Mouse (Mus musculus): Measurements from ENCODE around the gene Acot12. TPM values are rescaled to one million over a fixed set of nuclear protein-coding genes. Genes with fewer than 3 reads are reported as not detected.
"Not testable (repeated sequence)": the region's sequence is repeated elsewhere in the genome, so short reads cannot be mapped to it uniquely, and the experiment has no call there.

The Acot12 gene
- polyA plus RNA-seq, 1 experiment from 2014 or later, result 0.07 TPM

GRCm38 (mm10) chr13:91754762-91755161 lies 13.4 kb downstream of the Acot12 start:
- no peaks in the 10 kb centered on the region for H3K36me3 ChIP-seq (ENCODE audit: insufficient read depth, low read length)
- H3K4me3 ChIP-seq (ENCODE audit: low read length), result no peak overlapping the region
- no peaks in the 10 kb centered on the region for H3K4me1 ChIP-seq (ENCODE audit: insufficient read depth, low read length)
- no peaks in the 10 kb centered on the region for H3K9me3 ChIP-seq (ENCODE audit: low read length)
- H3K9ac ChIP-seq (replicated peaks; ENCODE audit: low read length), result no peak overlapping the region
- no peaks in the 10 kb centered on the region for H3K27me3 ChIP-seq (ENCODE audit: insufficient read depth, low read length)
- H3K4me2 ChIP-seq (replicated peaks; ENCODE audit: low read depth, low read length), result no peak overlapping the region
- no peak for ATAC-seq (ENCODE audit: low FRiP score, low TSS enrichment)
- no peak overlapping the region for H3K27ac ChIP-seq (ENCODE audit: low read length)

GRCm38 (mm10) chr13:91756230-91756629 lies 14.9 kb downstream of the Acot12 start:
- no peak for ATAC-seq (ENCODE audit: low FRiP score, low TSS enrichment)
- no peaks in the 10 kb centered on the region for H3K9me3 ChIP-seq (ENCODE audit: low read length)
- no peak overlapping the region for H3K4me3 ChIP-seq (ENCODE audit: low read length)
- no peak overlapping the region for H3K27ac ChIP-seq (ENCODE audit: low read length)
- WGBS, result 80% methylated on average over 4 of the region's 4 CpGs
- no peaks in the 10 kb centered on the region for H3K27me3 ChIP-seq (ENCODE audit: insufficient read depth, low read length)
- no peak overlapping the region for H3K9ac ChIP-seq (replicated peaks; ENCODE audit: low read length)
- no peaks in the 10 kb centered on the region for H3K36me3 ChIP-seq (ENCODE audit: insufficient read depth, low read length)
- H3K4me1 ChIP-seq (ENCODE audit: insufficient read depth, low read length), result no peaks in the 10 kb centered on the region
- H3K4me2 ChIP-seq (replicated peaks; ENCODE audit: low read depth, low read length), result no peak overlapping the region

- 64% methylated on average over 7 of the region's 7 CpGs for WGBS
- Histone ChIP-seq H3K27ac (ENCODE audit: low read length) (no peak overlapping the region), H3K27me3 (ENCODE audit: insufficient read depth, low read length) (no peaks in the 10 kb centered on the region), H3K4me2 (replicated peaks; ENCODE audit: low read depth, low read length) (no peak overlapping the region), H3K4me3 (ENCODE audit: low read length) (no peak overlapping the region), H3K9me3 (ENCODE audit: low read length) (no peaks in the 10 kb centered on the region), H3K4me1 (ENCODE audit: insufficient read depth, low read length) (no peaks in the 10 kb centered on the region), H3K9ac (replicated peaks; ENCODE audit: low read length) (no peak overlapping the region), H3K36me3 (ENCODE audit: insufficient read depth, low read length) (no peaks in the 10 kb centered on the region)
- no peak for ATAC-seq (ENCODE audit: low FRiP score, low TSS enrichment)
Measured at GRCm38 (mm10) chr13:91758316-91759048, 17.2 kb downstream of the Acot12 start.

- no peak overlapping the region for H3K9ac ChIP-seq (replicated peaks; ENCODE audit: low read length)
- no peak overlapping the region for H3K27ac ChIP-seq (ENCODE audit: low read length)
- WGBS, result 42% methylated on average over 8 of the region's 8 CpGs
- no peaks in the 10 kb centered on the region for H3K9me3 ChIP-seq (ENCODE audit: low read length)
- no peak overlapping the region for H3K4me2 ChIP-seq (replicated peaks; ENCODE audit: low read depth, low read length)
- H3K36me3 ChIP-seq (ENCODE audit: insufficient read depth, low read length), result no peaks in the 10 kb centered on the region
- ATAC-seq (ENCODE audit: low FRiP score, low TSS enrichment), result no peak
- no peak overlapping the region for H3K4me3 ChIP-seq (ENCODE audit: low read length)
- H3K27me3 ChIP-seq (ENCODE audit: insufficient read depth, low read length), result no peaks in the 10 kb centered on the region
- no peaks in the 10 kb centered on the region for H3K4me1 ChIP-seq (ENCODE audit: insufficient read depth, low read length)
Measured at GRCm38 (mm10) chr13:91759791-91760190, 18.5 kb downstream of the Acot12 start.

GRCm38 (mm10) chr13:91760302-91761050 lies 19.2 kb downstream of the Acot12 start:
- Histone ChIP-seq H3K9ac (replicated peaks; ENCODE audit: low read length) (no peak overlapping the region), H3K4me2 (replicated peaks; ENCODE audit: low read depth, low read length) (no peak overlapping the region), H3K9me3 (ENCODE audit: low read length) (no peaks in the 10 kb centered on the region), H3K4me1 (ENCODE audit: insufficient read depth, low read length) (no peaks in the 10 kb centered on the region), H3K27me3 (ENCODE audit: insufficient read depth, low read length) (no peaks in the 10 kb centered on the region), H3K36me3 (ENCODE audit: insufficient read depth, low read length) (no peaks in the 10 kb centered on the region), H3K4me3 (ENCODE audit: low read length) (no peak overlapping the region), H3K27ac (ENCODE audit: low read length) (no peak overlapping the region)
- WGBS, result 84% methylated on average over 8 of the region's 8 CpGs
- no peak for ATAC-seq (ENCODE audit: low FRiP score, low TSS enrichment)

- ATAC-seq (ENCODE audit: low FRiP score, low TSS enrichment), result no peak
- Histone ChIP-seq H3K4me2 (replicated peaks; ENCODE audit: low read depth, low read length) (no peak overlapping the region), H3K9ac (replicated peaks; ENCODE audit: low read length) (no peak overlapping the region), H3K27me3 (ENCODE audit: insufficient read depth, low read length) (no peaks in the 10 kb centered on the region), H3K9me3 (ENCODE audit: low read length) (no peaks in the 10 kb centered on the region), H3K36me3 (ENCODE audit: insufficient read depth, low read length) (no peaks in the 10 kb centered on the region), H3K27ac (ENCODE audit: low read length) (no peak overlapping the region), H3K4me1 (ENCODE audit: insufficient read depth, low read length) (no peaks in the 10 kb centered on the region), H3K4me3 (ENCODE audit: low read length) (no peak overlapping the region)
- WGBS, result 73% methylated on average over 6 of the region's 6 CpGs
Measured at GRCm38 (mm10) chr13:91761654-91762445, 20.5 kb downstream of the Acot12 start.

- H3K9ac ChIP-seq (replicated peaks; ENCODE audit: low read length), result not testable (repeated sequence)
- WGBS, result 93% methylated on average over 3 of the region's 3 CpGs
Measured at GRCm38 (mm10) chr13:91763654-91764053, 22.3 kb downstream of the Acot12 start.

GRCm38 (mm10) chr13:91765627-91766026 lies 24.3 kb downstream of the Acot12 start:
- H3K4me3 ChIP-seq (ENCODE audit: low read length), result no peak overlapping the region
- no peaks in the 10 kb centered on the region for H3K4me1 ChIP-seq (ENCODE audit: insufficient read depth, low read length)
- H3K27me3 ChIP-seq (ENCODE audit: insufficient read depth, low read length), result no peaks in the 10 kb centered on the region
- no peaks in the 10 kb centered on the region for H3K9me3 ChIP-seq (ENCODE audit: low read length)
- 90% methylated on average over 4 of the region's 4 CpGs for WGBS
- no peak overlapping the region for H3K27ac ChIP-seq (ENCODE audit: low read length)
- H3K36me3 ChIP-seq (ENCODE audit: insufficient read depth, low read length), result no peaks in the 10 kb centered on the region
- H3K9ac ChIP-seq (replicated peaks; ENCODE audit: low read length), result no peak overlapping the region
- ATAC-seq (ENCODE audit: low FRiP score, low TSS enrichment), result no peak
- H3K4me2 ChIP-seq (replicated peaks; ENCODE audit: low read depth, low read length), result no peak overlapping the region

More at GRCm38 (mm10) chr13:91763654-91764053, 22.3 kb downstream of the Acot12 start:
- H3K27ac ChIP-seq (ENCODE audit: low read length); H3K4me1 ChIP-seq (ENCODE audit: insufficient read depth, low read length); ATAC-seq (ENCODE audit: low FRiP score, low TSS enrichment); H3K4me2 ChIP-seq (replicated peaks; ENCODE audit: low read depth, low read length); H3K27me3 ChIP-seq (ENCODE audit: insufficient read depth, low read length); H3K9me3 ChIP-seq (ENCODE audit: low read length); H3K4me3 ChIP-seq (ENCODE audit: low read length); H3K36me3 ChIP-seq (ENCODE audit: insufficient read depth, low read length): not testable (repeated sequence)

- 77% methylated on average over 9 of the region's 9 CpGs for WGBS
- no peak for ATAC-seq (ENCODE audit: low FRiP score, low TSS enrichment)
Measured at GRCm38 (mm10) chr13:91768683-91769651, 27.7 kb downstream of the Acot12 start.

More at GRCm38 (mm10) chr13:91768683-91769651, 27.7 kb downstream of the Acot12 start:
- Histone ChIP-seq H3K9me3 (ENCODE audit: low read length) (no peaks in the 10 kb centered on the region), H3K27ac (ENCODE audit: low read length) (no peak overlapping the region), H3K4me3 (ENCODE audit: low read length) (no peak overlapping the region), H3K36me3 (ENCODE audit: insufficient read depth, low read length) (no peaks in the 10 kb centered on the region), H3K9ac (replicated peaks; ENCODE audit: low read length) (no peak overlapping the region), H3K27me3 (ENCODE audit: insufficient read depth, low read length) (no peaks in the 10 kb centered on the region), H3K4me1 (ENCODE audit: insufficient read depth, low read length) (no peaks in the 10 kb centered on the region), H3K4me2 (replicated peaks; ENCODE audit: low read depth, low read length) (no peak overlapping the region)

Measured in kidney, embryonic 16.5 days (tissue).